Mouse (Mus musculus) thymus, adult 2 months (tissue): Measurements from ENCODE around the gene Gstp1. TPM values are rescaled to one million over a fixed set of nuclear protein-coding genes. Genes with fewer than 3 reads are reported as not detected.

ENCODE experiments used
- DNase-seq: peaks from one replicate; pipeline ENCODE4 v3.0.0; 2021
- H3K27ac ChIP-seq: fragments of 200-500 bp; 2 replicates; pipeline ENCODE4 v1.5.1; 2012; ENCODE audit warnings: low read length, control low read depth; ENCODE audit not compliant: control insufficient read depth, insufficient read depth
- H3K27me3 ChIP-seq: fragments of 200-500 bp; 2 replicates; pipeline ENCODE4 v1.6.1; 2012; ENCODE audit warnings: mild to moderate bottlenecking, low read length, moderate library complexity, mixed read lengths; ENCODE audit not compliant: control insufficient read depth, insufficient read depth
- H3K36me3 ChIP-seq: fragments of 200-500 bp; 2 replicates; pipeline ENCODE4 v1.6.1; 2012; ENCODE audit warnings: mild to moderate bottlenecking, low read length, moderate library complexity; ENCODE audit not compliant: control insufficient read depth, insufficient read depth
- H3K4me1 ChIP-seq: fragments of 200-500 bp; replicated peaks from 2 replicates; pipeline ENCODE4 v1.6.1; 2012; ENCODE audit warnings: low read length; ENCODE audit not compliant: control insufficient read depth, insufficient read depth
- H3K4me3 ChIP-seq: fragments of 200-500 bp; 2 replicates; pipeline ENCODE4 v1.5.1; 2012; ENCODE audit warnings: mild to moderate bottlenecking, low read length, control low read depth, moderate library complexity; ENCODE audit not compliant: control insufficient read depth, insufficient read depth
- CTCF ChIP-seq: fragments of 200-500 bp; IDR thresholded peaks from 2 replicates; pipeline ENCODE4 v1.5.1; 2012; ENCODE audit warnings: mild to moderate bottlenecking, control low read depth, low read length, moderate library complexity, borderline replicate concordance; ENCODE audit not compliant: control insufficient read depth, poor library complexity, insufficient read depth; ENCODE audit errors: extremely low read depth
- POLR2A ChIP-seq: fragments of 200-500 bp; IDR thresholded peaks from 2 replicates; pipeline ENCODE4 v1.6.1; 2012; ENCODE audit warnings: mild to moderate bottlenecking, low read length, control low read depth, moderate library complexity; ENCODE audit not compliant: control insufficient read depth, poor library complexity, insufficient read depth; ENCODE audit errors: extremely low read depth
- WGBS: fragments of 180-500 bp; shearing (Covaris S2); methylation state at CpG from one replicate; pipeline ENCODE4 v1.1.7; 2018; 5-methylcytosine and 5-hydroxymethylcytosine counted together
- polyA plus RNA-seq: library from polyadenylated mRNA; depleted of rRNA; stranded (reverse); fragments of >200 nt; gene quantifications from 2 replicates; pipeline ENCODE4 v1.2.3, GENCODE M21; 2012; rRNA removed

The Gstp1 gene
- polyA plus RNA-seq, 1 experiment: 318 TPM

DNA sequence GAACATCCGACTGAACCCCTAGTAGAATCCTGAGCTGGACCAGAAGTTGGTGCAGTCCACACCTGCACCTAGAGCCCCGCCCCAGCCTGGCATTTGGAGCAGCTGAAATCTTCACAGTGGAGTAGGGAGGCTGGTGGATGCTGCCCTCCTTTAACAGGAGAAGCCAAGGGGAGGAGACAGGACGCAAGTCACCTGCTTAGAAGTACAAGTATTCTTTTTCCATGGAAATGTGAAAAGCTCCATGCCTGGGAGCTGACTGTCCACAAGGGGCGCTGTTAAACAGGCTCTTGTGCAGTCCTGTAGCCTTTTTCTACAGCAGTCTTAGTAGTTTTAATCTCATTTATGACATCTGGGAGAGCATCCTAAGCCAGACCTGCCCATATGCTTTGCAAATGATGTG, 49.0 kb downstream of the Gstp1 start:
- H3K4me1 ChIP-seq: peaks cover 16% of the 10 kb centered on the region
- H3K27me3 ChIP-seq: no peaks in the 10 kb centered on the region
- 95% methylated on average over 4 of the region's 4 CpGs for WGBS
- TF ChIP-seq CTCF: no peak
- no peak for TF ChIP-seq POLR2A
- H3K36me3 ChIP-seq: no peaks in the 10 kb centered on the region
- H3K4me3 ChIP-seq: no peak overlapping the region
- no peak overlapping the region for H3K27ac ChIP-seq
- DNase-seq: no peak

- TF ChIP-seq POLR2A: no peak
- no peak for TF ChIP-seq CTCF
- WGBS: 97% methylated on average over 14 of the region's 14 CpGs
- no peak overlapping the region for H3K27ac ChIP-seq
Measured at GRCm38 (mm10) chr19:3988066-3988465, 49.7 kb downstream of the Gstp1 start.

GRCm38 (mm10) chr19:3986334-3986733, 51.5 kb downstream of the Gstp1 start, which contains the start of gene Acy3:
Gene Acy3, plus strand, starts transcription at chr19:3986570.
- DNase-seq: no peak
- Histone ChIP-seq H3K36me3 (no peaks in the 10 kb centered on the region), H3K4me3 (no peak within 1 kb of the TSS), H3K27me3 (no peaks in the 10 kb centered on the region), H3K4me1 (peaks cover 16% of the 10 kb centered on the region), H3K27ac (no peak within 1 kb of the TSS)
- WGBS: 53% methylated on average over 8 of the region's 8 CpGs
- TF ChIP-seq CTCF (no peak), POLR2A (no peak)

More at GRCm38 (mm10) chr19:3988066-3988465, 49.7 kb downstream of the Gstp1 start:
- DNase-seq: no peak
- Histone ChIP-seq H3K4me1 (peaks cover 16% of the 10 kb centered on the region), H3K36me3 (no peaks in the 10 kb centered on the region), H3K27me3 (no peaks in the 10 kb centered on the region), H3K4me3 (no peak overlapping the region)

Other genes starting within 250 kb of the Gstp1 start
- 39.1 and 44.2 TPM in 2 replicates for gene Chka, start 186.2 kb downstream of the Gstp1 start, polyA plus RNA-seq
- 270 and 293 TPM in 2 replicates for gene Tcirg1, start 130.9 kb downstream of the Gstp1 start, polyA plus RNA-seq
- gene Ndufs8, start 125.2 kb downstream of the Gstp1 start, polyA plus RNA-seq: 287 and 340 TPM in 2 replicates
- gene Aldh3b1, start 108.2 kb downstream of the Gstp1 start, polyA plus RNA-seq: 10.2 and 11.7 TPM in 2 replicates
- gene Unc93b1, start 102.8 kb downstream of the Gstp1 start, polyA plus RNA-seq: 147 and 174 TPM in 2 replicates
- gene Aldh3b3, start 79.3 kb downstream of the Gstp1 start, polyA plus RNA-seq: 0.33 and 0.97 TPM in 2 replicates
- 7.0 and 7.2 TPM in 2 replicates for gene Aldh3b2, start 65.7 kb downstream of the Gstp1 start, polyA plus RNA-seq
- gene Acy3, start 51.4 kb downstream of the Gstp1 start, polyA plus RNA-seq: 12.0 and 14.9 TPM in 2 replicates
- gene Tbx10, start 45.2 kb downstream of the Gstp1 start, polyA plus RNA-seq: 0.15 and 0.20 TPM in 2 replicates
- gene Nudt8, start 37.4 kb downstream of the Gstp1 start, polyA plus RNA-seq: 23.6 and 24.9 TPM in 2 replicates
- 3.7 and 5.3 TPM in 2 replicates for gene Gm49405, start 37.4 kb downstream of the Gstp1 start, polyA plus RNA-seq
- gene Doc2g, start 34.7 kb downstream of the Gstp1 start, polyA plus RNA-seq: 14.4 and 51.8 TPM in 2 replicates
- gene Ndufv1, start 25.2 kb downstream of the Gstp1 start, polyA plus RNA-seq: 152 and 170 TPM in 2 replicates
- gene Gstp2, start 8.0 kb upstream of the Gstp1 start, polyA plus RNA-seq: 26.9 and 48.8 TPM in 2 replicates
- 23.6 and 26.4 TPM in 2 replicates for gene Gstp3, start 21.6 kb upstream of the Gstp1 start, polyA plus RNA-seq
- gene Cabp2, start 43.6 kb upstream of the Gstp1 start, polyA plus RNA-seq: 0.42 TPM in 1 of 2 replicates, not detected in the other
- 274 and 296 TPM in 2 replicates for gene Cdk2ap2, start 59.2 kb upstream of the Gstp1 start, polyA plus RNA-seq
- gene Pitpnm1, start 62.0 kb upstream of the Gstp1 start, polyA plus RNA-seq: 333 and 357 TPM in 2 replicates
- 106 and 112 TPM in 2 replicates for gene Aip, start 87.9 kb upstream of the Gstp1 start, polyA plus RNA-seq
- gene Gpr152, start 101.8 kb upstream of the Gstp1 start, polyA plus RNA-seq: 0.20 and 0.24 TPM in 2 replicates
- 0.26 and 0.53 TPM in 2 replicates for gene Cabp4, start 106.0 kb upstream of the Gstp1 start, polyA plus RNA-seq
- 508 and 533 TPM in 2 replicates for gene Coro1b, start 110.6 kb upstream of the Gstp1 start, polyA plus RNA-seq
- gene Ptprcap, start 115.6 kb upstream of the Gstp1 start, polyA plus RNA-seq: 1,512 and 1,655 TPM in 2 replicates
- gene Rps6kb2, start 125.4 kb upstream of the Gstp1 start, polyA plus RNA-seq: 97.8 and 102 TPM in 2 replicates
- 92.9 and 95.5 TPM in 2 replicates for gene Carns1, start 137.5 kb upstream of the Gstp1 start, polyA plus RNA-seq
- gene Tbc1d10c, start 153.3 kb upstream of the Gstp1 start, polyA plus RNA-seq: 622 and 718 TPM in 2 replicates
- gene Ppp1ca, start 154.1 kb upstream of the Gstp1 start, polyA plus RNA-seq: 897 and 1,014 TPM in 2 replicates
- gene Rad9a, start 163.7 kb upstream of the Gstp1 start, polyA plus RNA-seq: 119 and 143 TPM in 2 replicates
- gene Clcf1, start 176.3 kb upstream of the Gstp1 start, polyA plus RNA-seq: 32.9 and 36.1 TPM in 2 replicates
- gene AC109138.7, start 176.4 kb upstream of the Gstp1 start, polyA plus RNA-seq: not detected in 2 replicates
- 104 and 117 TPM in 2 replicates for gene Pold4, start 193.9 kb upstream of the Gstp1 start, polyA plus RNA-seq
- 72.7 and 94.1 TPM in 2 replicates for gene Ssh3, start 231.2 kb upstream of the Gstp1 start, polyA plus RNA-seq
- gene Ankrd13d, start 245.2 kb upstream of the Gstp1 start, polyA plus RNA-seq: 56.0 and 61.4 TPM in 2 replicates